Mouse (Mus musculus): Measurements from ENCODE around the gene Crnn. TPM values are rescaled to one million over a fixed set of nuclear protein-coding genes. Genes with fewer than 3 reads are reported as not detected.

Crnn gene
- polyA plus RNA-seq, 1 experiment from 2014 or later, result not detected

GRCm38 (mm10) chr3:93130460-93130859, 14.1 kb upstream of the Crnn start:
- H3K36me3 ChIP-seq (ENCODE audit: insufficient read depth, low read length), result no peaks in the 10 kb centered on the region
- no peaks in the 10 kb centered on the region for H3K27me3 ChIP-seq (ENCODE audit: insufficient read depth, low read length)
- H3K4me2 ChIP-seq (ENCODE audit: low read length), result no peak overlapping the region
- peak; percentile 70 for DNase-seq (ENCODE audit: low spot score)
- H3K4me1 ChIP-seq (replicated peaks; ENCODE audit: insufficient read depth, low read length), result no peaks in the 10 kb centered on the region
- TF ChIP-seq CTCF (IDR thresholded peaks at IDR 0.05; ENCODE audit: low read depth), result peak; percentile 85
- H3K4me3 ChIP-seq (replicated peaks; ENCODE audit: low read depth, low read length), result no peak overlapping the region
- no peak overlapping the region for H3K27ac ChIP-seq
- no peak overlapping the region for H3K9ac ChIP-seq (ENCODE audit: low read depth, low read length)
- ATAC-seq (replicated peaks; ENCODE audit: low FRiP score, low read depth), result peak; percentile 64
- H3K9me3 ChIP-seq (replicated peaks; ENCODE audit: low read length), result no peaks in the 10 kb centered on the region
- WGBS, result 15% methylated on average over 3 of the region's 3 CpGs

- H3K36me3 ChIP-seq (ENCODE audit: insufficient read depth, low read length), result no peaks in the 10 kb centered on the region
- H3K27me3 ChIP-seq (ENCODE audit: insufficient read depth, low read length), result no peaks in the 10 kb centered on the region
- H3K4me3 ChIP-seq (replicated peaks; ENCODE audit: low read depth, low read length), result no peak overlapping the region
- H3K9me3 ChIP-seq (replicated peaks; ENCODE audit: low read length), result no peaks in the 10 kb centered on the region
- H3K9ac ChIP-seq (ENCODE audit: low read depth, low read length), result no peak overlapping the region
- TF ChIP-seq CTCF (IDR thresholded peaks at IDR 0.05; ENCODE audit: low read depth), result no peak
- DNase-seq (ENCODE audit: low spot score) (no peak), ATAC-seq (replicated peaks; ENCODE audit: low FRiP score, low read depth) (no peak)
- WGBS, result 22% methylated on average over 6 of the region's 6 CpGs
- H3K4me2 ChIP-seq (ENCODE audit: low read length), result no peak overlapping the region
- no peaks in the 10 kb centered on the region for H3K4me1 ChIP-seq (replicated peaks; ENCODE audit: insufficient read depth, low read length)
- H3K27ac ChIP-seq, result no peak overlapping the region
Measured at GRCm38 (mm10) chr3:93162502-93162901, 17.9 kb downstream of the Crnn start.

- no peak overlapping the region for H3K4me3 ChIP-seq (replicated peaks; ENCODE audit: low read depth, low read length)
- ATAC-seq (replicated peaks; ENCODE audit: low FRiP score, low read depth), result no peak
- H3K4me2 ChIP-seq (ENCODE audit: low read length), result no peak overlapping the region
- no peaks in the 10 kb centered on the region for H3K9me3 ChIP-seq (replicated peaks; ENCODE audit: low read length)
- no peak for DNase-seq (ENCODE audit: low spot score)
- WGBS, result 48% methylated on average over 1 of the region's 1 CpGs
- no peak overlapping the region for H3K9ac ChIP-seq (ENCODE audit: low read depth, low read length)
- no peaks in the 10 kb centered on the region for H3K4me1 ChIP-seq (replicated peaks; ENCODE audit: insufficient read depth, low read length)
- H3K27me3 ChIP-seq (ENCODE audit: insufficient read depth, low read length), result no peaks in the 10 kb centered on the region
- no peak overlapping the region for H3K27ac ChIP-seq
- H3K36me3 ChIP-seq (ENCODE audit: insufficient read depth, low read length), result no peaks in the 10 kb centered on the region
- no peak for TF ChIP-seq CTCF (IDR thresholded peaks at IDR 0.05; ENCODE audit: low read depth)
Measured at GRCm38 (mm10) chr3:93162996-93163592, 18.5 kb downstream of the Crnn start.

GRCm38 (mm10) chr3:93180856-93181255, 36.3 kb downstream of the Crnn start:
- ATAC-seq (replicated peaks; ENCODE audit: low FRiP score, low read depth) (no peak), DNase-seq (ENCODE audit: low spot score) (peak; percentile 5)
- H3K9ac ChIP-seq (ENCODE audit: low read depth, low read length), result no peak overlapping the region
- no peak overlapping the region for H3K4me2 ChIP-seq (ENCODE audit: low read length)
- no peak for TF ChIP-seq CTCF (IDR thresholded peaks at IDR 0.05; ENCODE audit: low read depth)
- H3K9me3 ChIP-seq (replicated peaks; ENCODE audit: low read length), result no peaks in the 10 kb centered on the region
- no peak overlapping the region for H3K4me3 ChIP-seq (replicated peaks; ENCODE audit: low read depth, low read length)
- no peaks in the 10 kb centered on the region for H3K36me3 ChIP-seq (ENCODE audit: insufficient read depth, low read length)
- no peak overlapping the region for H3K27ac ChIP-seq
- 72% methylated on average over 4 of the region's 4 CpGs for WGBS
- no peaks in the 10 kb centered on the region for H3K4me1 ChIP-seq (replicated peaks; ENCODE audit: insufficient read depth, low read length)
- H3K27me3 ChIP-seq (ENCODE audit: insufficient read depth, low read length), result no peaks in the 10 kb centered on the region

- Histone ChIP-seq H3K4me2 (ENCODE audit: low read length) (no peak within 1 kb of the TSS), H3K27ac (no peak within 1 kb of the TSS), H3K4me1 (replicated peaks; ENCODE audit: insufficient read depth, low read length) (no peaks in the 10 kb centered on the region), H3K9me3 (replicated peaks; ENCODE audit: low read length) (no peaks in the 10 kb centered on the region), H3K4me3 (replicated peaks; ENCODE audit: low read depth, low read length) (no peak within 1 kb of the TSS), H3K9ac (ENCODE audit: low read depth, low read length) (no peak within 1 kb of the TSS), H3K27me3 (ENCODE audit: insufficient read depth, low read length) (no peaks in the 10 kb centered on the region), H3K36me3 (ENCODE audit: insufficient read depth, low read length) (no peaks in the 10 kb centered on the region)
- DNase-seq (ENCODE audit: low spot score) (no peak), ATAC-seq (replicated peaks; ENCODE audit: low FRiP score, low read depth) (no peak)
- WGBS, result 84% methylated on average over 3 of the region's 3 CpGs
- TF ChIP-seq CTCF (IDR thresholded peaks at IDR 0.05; ENCODE audit: low read depth), result no peak
Measured at GRCm38 (mm10) chr3:93196978-93197377, 52.4 kb downstream of the Crnn start, which contains the start of gene Flg2. Gene Flg2, plus strand, starts transcription at chr3:93197278.

Other genes with a start within 250 kb of the Crnn start
- not detected in 2 replicates for gene Lce3a, start 218.6 kb upstream of the Crnn start, polyA plus RNA-seq (2015; fragmentation: Nextera tagmentation; extraction: Ambion mirVana)
- not detected in 2 replicates for gene Lce3b, start 211.8 kb upstream of the Crnn start, polyA plus RNA-seq (2015; fragmentation: Nextera tagmentation; extraction: Ambion mirVana)
- not detected in 2 replicates for gene Lce3c, start 200.3 kb upstream of the Crnn start, polyA plus RNA-seq (2015; fragmentation: Nextera tagmentation; extraction: Ambion mirVana)
- gene Lce3d, start 187.4 kb upstream of the Crnn start, polyA plus RNA-seq (2015; fragmentation: Nextera tagmentation; extraction: Ambion mirVana), result not detected in 2 replicates
- not detected in 2 replicates for gene Lce3e, start 177.7 kb upstream of the Crnn start, polyA plus RNA-seq (2015; fragmentation: Nextera tagmentation; extraction: Ambion mirVana)
- not detected in 2 replicates for gene Lce3f, start 152.6 kb upstream of the Crnn start, polyA plus RNA-seq (2015; fragmentation: Nextera tagmentation; extraction: Ambion mirVana)
- gene Crct1, start 129.1 kb upstream of the Crnn start, polyA plus RNA-seq (2015; fragmentation: Nextera tagmentation; extraction: Ambion mirVana), result 0.45 and 0.52 TPM in 2 replicates
- 0.13 TPM in 1 of 2 replicates, not detected in the other for gene Lce1m, start 125.7 kb upstream of the Crnn start, polyA plus RNA-seq (2015; fragmentation: Nextera tagmentation; extraction: Ambion mirVana)
- gene Gm4858, start 76.0 kb upstream of the Crnn start, polyA plus RNA-seq (2015; fragmentation: Nextera tagmentation; extraction: Ambion mirVana), result not detected in 2 replicates
- gene Flg2, start 52.5 kb downstream of the Crnn start, polyA plus RNA-seq (2015; fragmentation: Nextera tagmentation; extraction: Ambion mirVana), result not detected in 2 replicates
- 0.28 and 0.32 TPM in 2 replicates for gene Flg, start 128.7 kb downstream of the Crnn start, polyA plus RNA-seq (2015; fragmentation: Nextera tagmentation; extraction: Ambion mirVana)
- 0.04 and 0.05 TPM in 2 replicates for gene Hrnr, start 175.0 kb downstream of the Crnn start, polyA plus RNA-seq (2015; fragmentation: Nextera tagmentation; extraction: Ambion mirVana)
- gene Rptn, start 248.9 kb downstream of the Crnn start, polyA plus RNA-seq (2015; fragmentation: Nextera tagmentation; extraction: Ambion mirVana), result 0.04 and 0.05 TPM in 2 replicates